Mouse (Mus musculus): ENCODE data around the gene Rps3a1.

The Rps3a1 gene

DNA sequence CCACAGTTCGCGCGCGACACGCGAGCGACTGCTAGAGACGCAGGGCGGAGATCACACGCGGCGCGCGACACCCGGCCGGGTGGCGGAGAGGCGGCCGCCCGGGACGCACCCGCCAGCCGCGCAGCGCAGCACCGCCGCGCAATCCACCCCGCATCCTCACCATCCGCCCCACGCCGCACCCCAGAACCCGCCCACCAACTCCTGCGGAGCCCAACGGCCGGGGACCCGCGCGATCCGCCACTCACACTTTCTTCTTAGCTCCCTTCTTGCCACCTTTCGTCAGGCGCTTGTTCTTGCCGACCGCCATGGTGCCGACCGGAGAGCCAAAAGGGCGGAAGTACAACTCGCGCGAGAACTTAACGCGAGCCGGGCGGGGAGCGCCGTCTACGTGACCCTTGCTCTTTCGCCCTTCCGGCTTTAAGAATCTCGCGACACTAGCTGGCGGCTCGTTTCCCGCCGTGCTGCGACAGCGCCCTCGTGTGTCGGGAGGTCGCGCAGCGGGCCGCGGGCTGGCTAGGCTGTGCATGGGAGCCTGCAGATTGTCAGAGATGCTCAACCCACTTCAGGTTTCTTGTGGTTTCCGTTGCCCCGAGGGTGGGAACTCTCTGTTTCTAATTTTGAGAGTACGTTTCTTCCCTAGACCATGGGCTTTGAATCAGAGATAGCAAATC, at the start of gene Rps3a1:
Rps3a1 (minus strand) TSS at position 440 of the 671 bp plus-strand sequence.
- peak; percentile 100 for DNase-seq (ENCODE audit: low spot score)

DNA sequence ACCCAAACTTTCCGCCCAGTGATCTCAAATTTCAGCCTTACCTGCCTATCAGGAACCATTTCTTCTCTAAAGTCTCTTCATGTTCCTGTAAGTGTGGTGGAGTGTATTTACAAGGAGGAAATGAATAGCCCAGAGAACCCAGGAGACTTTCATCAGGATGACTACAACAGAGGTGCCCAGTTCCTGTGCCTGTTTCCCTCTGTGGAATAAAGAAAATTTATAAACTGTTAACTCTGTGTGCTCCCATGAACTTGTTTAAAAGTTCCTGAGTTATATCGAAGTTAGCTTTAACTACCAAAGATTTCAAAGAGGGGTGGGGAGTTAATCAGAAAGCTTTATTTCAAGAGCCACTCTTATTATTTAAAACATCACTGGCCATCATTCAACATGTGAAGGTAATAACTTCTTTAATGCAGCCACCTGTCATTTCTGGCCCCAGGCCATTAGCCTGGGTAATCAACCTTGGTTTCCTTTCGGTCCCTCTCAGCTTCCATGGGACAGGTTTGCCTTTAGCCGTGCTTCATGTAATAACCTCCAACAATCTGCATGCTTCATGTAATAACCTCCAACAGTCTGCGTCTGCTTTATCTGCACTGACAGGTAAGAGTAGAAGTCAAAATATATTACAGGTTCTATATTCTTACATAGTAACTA, 45.4 kb upstream of the Rps3a1 start:
- DNase-seq (ENCODE audit: low spot score): no peak

DNA sequence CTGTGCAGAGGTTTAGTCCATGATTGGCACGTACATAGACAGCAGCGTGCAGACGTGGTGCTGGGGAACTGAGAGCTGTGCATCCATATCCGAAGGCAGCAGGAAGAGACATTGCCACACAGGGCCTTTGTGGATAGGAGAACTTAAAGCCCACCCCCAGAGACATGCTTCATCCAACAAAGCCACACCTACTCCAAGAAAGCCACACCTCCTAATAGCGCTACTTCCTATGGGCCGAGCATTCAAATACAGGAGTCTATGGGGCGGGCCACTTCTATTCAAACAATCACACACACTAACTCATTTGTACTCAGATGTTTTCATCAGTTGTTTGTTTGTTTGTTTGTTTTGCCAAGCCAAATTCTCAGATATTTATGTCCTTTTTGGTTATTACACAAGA, 42.0 kb upstream of the Rps3a1 start:
- DNase-seq (ENCODE audit: low spot score): no peak

DNA sequence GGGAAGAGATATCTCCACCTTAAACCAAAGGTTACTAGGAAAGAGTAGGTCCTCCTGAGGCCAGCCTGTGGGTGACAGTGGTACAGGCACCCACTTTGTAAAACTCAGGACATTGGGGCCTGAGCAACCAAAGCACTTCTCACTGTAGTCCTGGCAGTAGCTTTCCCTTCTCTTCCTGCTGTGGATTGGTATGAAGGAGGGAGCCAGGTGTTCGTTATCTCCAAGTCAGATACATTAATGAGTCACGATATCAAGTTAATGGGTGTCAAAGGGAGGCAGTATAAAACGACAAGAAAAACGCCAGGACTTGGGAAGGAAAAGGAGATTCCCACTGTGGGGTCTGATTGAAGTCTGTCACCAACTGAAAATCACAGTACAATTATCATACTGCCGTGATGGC, 38.6 kb upstream of the Rps3a1 start:
- no peak for DNase-seq (ENCODE audit: low spot score)

DNA sequence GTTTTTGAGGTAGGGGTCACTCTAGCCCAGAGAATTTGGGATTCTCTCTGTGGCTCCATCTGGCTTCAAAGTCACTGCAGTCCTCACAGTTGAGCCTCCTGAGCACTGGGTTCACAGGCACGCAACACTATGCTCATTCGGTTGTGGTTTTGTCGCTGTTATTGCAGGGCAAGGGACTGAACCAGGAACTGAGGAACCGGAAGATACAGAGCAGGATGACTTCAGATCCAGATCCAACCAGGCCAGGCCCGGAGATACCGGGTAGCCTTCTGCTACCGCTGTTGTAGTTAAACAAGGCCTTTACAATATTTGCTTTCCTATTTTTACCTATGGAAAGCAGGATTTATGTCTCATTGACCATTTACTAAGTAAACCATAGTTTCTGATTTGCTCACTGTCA, 37.2 kb upstream of the Rps3a1 start:
- no peak for DNase-seq (ENCODE audit: low spot score)

DNA sequence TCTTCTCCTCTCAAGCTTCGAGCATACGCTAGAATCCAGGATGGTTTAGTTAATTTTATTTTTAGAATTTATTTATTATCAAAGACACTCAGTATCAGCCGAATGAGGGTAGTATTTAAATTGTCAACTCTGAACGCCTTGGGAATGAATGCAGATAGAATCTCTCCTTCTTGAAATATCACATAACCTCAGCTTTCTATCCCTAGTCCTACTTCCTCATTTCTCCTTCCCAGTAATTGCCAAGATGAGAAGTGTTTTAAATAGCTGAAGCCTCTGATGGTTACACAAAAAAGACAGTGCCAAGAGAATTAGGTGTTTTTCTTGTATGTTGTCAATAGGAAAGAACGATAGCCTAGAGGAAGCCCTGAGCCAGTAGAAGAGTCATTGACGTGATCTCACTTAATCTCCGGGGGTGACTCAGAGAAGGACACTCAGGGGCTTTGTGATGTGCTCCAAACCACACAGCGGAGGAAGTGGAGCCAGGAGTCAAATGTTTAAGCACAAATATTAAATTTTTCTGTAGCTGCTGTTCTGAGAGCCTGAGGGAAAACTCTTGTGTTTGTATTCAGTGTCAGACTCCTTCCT, 26.4 kb upstream of the Rps3a1 start:
- DNase-seq (ENCODE audit: low spot score): no peak

DNA sequence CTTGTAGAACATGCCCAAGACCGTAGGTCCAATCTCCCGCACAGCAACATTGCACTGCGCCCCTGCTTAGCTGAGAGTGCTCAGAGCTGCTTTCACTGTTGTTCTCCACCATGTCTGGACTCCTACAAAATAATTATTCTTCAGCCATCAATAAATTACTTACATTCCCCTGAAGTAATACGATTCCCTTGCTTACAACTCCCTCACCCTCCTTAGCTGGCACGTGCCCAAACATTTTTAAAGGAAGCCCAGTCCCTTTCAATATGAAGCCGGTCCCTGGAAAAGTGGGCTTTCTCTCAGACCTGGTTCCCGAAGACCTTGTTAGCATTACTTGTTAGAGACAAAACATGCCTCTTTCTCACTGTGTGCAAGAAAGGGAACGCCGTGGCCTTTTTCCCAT, 7.0 kb upstream of the Rps3a1 start:
- DNase-seq (ENCODE audit: low spot score): no peak

DNA sequence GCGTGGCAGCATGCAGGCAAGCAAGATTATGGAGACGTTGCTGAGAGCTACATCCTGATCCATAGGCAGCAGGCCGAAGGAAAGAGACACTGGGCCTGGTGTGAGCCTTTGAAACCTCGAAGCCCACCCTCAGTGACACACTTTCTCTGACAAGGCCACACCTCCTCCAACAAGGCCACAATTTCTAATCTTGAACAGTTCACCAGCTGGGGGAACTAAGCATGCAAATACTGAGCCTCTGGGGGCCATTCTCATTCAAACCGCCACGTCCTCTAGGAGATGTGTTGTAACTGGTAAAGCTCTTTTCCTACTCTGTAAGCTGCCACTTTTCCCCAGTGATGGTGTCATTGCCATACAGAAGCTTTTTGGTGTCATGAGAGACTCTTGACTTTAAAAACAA, 6.6 kb upstream of the Rps3a1 start:
- no peak for DNase-seq (ENCODE audit: low spot score)

DNA sequence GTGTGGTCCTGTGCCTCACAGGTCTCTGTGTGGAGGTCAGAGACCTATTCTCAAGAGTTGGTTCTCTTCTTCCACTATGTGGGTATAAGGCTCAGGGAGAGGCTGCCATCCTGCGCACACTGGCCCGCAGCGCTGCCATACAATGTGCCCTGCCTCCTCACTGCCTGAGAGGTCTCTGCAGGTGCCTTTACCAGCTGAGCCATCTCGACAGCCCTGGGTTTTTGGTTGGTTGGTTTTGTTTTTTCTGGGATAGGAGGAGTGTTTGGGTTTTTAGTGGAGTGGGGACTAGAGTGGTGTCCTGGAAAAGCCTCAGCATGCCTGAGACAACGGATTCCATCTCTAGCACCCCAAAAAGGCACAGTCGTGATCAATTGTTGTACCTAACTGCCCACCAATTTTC, 841 bp upstream of the Rps3a1 start:
- no peak for DNase-seq (ENCODE audit: low spot score)

DNA sequence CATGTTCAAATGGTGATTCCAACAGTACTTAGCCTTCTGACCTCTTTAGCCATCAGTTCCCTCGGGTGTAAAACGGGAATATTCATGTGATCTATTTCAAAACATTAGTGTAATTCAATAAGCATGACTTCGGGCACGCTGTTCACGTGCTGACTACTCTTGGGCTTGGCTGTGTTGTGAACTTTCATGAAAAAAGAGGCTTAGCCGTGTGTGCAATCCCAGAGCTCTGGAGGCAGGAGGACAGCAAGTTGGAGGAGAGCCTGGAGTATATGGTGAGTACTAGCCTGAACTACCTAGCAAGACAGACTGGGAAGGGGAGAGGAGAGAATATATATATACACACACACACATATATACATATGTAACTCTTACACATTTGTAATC, 424 bp upstream of the Rps3a1 start:
- no peak for DNase-seq (ENCODE audit: low spot score)

DNA sequence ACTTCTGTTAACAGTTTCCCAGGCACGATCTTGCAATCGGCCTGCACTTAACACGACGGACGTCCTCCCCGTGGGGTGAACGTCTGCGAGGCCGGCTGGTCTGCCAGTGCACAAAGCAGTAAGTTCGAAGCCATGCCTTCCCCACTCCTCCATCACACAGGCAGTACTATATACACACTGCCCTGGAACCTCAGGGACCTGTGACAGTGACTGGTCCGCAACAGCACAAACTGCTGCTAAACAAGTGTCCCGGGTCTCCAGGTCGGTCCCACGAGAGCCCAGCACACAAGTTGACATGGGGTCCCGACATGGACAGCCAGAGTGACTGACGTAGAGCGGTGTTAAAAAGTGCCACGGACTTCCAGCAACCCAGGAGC, 628 bp downstream of the Rps3a1 start:
- no peak for DNase-seq (ENCODE audit: low spot score)

DNA sequence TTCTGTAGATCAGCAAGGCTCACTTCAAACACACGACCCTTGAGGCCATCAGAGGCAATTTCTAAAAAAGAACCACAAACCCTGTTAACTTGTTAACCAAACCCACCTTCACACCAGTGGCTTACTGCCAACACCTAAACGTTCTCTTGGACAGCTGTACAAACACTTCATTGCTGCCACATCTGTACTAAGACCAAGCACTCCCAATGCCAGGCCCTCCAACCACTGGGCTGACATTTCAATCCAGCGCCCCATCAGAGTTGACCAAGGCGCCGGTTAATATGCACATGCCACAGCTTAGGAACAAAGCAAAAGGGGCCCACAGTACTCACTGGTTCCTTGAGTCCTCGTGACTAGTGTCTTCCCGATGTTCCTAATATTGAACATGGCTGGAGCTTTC, 1.1 kb downstream of the Rps3a1 start:
- no peak for DNase-seq (ENCODE audit: low spot score)

DNA sequence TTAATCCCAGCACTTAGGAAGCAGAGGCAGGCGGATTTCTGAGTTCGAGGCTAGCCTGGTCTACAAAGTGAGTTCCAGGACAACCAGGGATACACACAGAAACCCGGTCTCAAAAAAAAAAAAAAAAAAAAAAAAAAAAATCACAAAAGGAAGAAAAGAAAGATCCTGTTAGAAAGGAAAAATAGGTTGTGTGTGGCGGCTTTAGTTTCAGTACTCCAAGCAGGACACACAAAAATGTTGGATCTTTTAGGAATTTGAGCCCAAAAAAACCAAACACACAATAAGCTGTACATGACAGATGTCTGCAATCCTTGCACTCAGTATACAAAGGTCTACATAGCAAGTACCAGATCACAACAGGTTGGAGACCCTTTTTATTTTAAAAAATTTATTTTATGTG, 2.8 kb downstream of the Rps3a1 start:
- no peak for DNase-seq (ENCODE audit: low spot score)

DNA sequence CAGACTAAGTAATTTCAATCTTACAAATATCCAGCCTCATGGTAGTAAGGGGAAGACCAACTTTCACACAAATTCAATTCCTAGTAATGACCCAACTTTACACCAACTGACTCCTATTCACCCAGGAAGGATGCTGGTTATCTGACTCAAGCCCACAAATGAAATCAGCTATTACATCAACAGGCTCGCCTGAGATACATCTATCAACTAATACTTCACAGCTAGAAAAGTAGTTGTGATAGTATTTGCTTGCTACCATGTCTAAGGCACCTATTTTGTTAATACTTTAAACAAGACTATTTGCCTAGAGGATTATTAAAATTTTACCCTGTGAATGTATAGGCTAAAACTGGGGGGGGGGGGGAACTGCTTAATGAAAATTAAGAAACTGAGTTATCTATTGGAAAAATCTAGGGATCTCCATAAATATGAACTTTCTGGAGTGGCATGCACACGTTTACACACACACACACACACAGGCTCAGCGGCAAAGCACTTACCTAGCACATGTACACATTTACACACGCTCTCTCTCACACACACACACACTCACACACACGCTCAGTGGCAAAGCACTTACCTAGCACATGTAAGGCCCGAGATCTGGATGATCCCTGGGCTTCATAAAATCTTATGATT, 5.4 kb downstream of the Rps3a1 start:
- no peak for DNase-seq (ENCODE audit: low spot score)

DNA sequence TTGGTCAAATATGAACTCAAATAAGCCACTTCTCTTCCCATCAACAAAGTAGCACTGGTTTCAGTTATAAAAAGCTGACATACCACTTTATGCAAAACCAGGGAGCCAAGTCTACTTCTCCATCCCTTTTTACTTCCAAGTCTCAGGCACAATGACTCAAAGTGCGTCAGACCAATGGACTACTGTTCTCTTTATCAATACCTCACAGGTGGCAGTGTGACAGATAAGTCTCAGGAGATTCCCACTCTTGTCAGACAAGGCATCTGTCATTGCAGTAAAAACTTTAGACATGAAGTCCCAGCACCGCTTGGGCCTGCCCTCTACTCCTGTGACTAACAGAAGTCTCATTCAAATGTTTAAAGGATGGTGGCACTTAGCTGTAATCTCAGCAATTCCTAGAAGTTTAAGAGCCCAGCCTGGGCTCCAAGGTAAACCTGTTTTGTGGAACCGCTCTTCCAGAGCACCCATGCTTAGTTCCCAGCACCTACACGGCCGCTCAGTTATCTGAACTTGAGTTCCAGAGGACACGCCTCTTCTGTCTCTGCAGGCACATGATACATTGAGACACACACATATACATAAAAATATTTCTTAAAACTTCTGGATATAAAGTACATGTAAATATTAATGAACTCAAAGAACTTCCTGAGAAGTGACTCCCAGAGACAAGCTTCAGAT, 6.5 kb downstream of the Rps3a1 start:
- DNase-seq (ENCODE audit: low spot score): no peak

DNA sequence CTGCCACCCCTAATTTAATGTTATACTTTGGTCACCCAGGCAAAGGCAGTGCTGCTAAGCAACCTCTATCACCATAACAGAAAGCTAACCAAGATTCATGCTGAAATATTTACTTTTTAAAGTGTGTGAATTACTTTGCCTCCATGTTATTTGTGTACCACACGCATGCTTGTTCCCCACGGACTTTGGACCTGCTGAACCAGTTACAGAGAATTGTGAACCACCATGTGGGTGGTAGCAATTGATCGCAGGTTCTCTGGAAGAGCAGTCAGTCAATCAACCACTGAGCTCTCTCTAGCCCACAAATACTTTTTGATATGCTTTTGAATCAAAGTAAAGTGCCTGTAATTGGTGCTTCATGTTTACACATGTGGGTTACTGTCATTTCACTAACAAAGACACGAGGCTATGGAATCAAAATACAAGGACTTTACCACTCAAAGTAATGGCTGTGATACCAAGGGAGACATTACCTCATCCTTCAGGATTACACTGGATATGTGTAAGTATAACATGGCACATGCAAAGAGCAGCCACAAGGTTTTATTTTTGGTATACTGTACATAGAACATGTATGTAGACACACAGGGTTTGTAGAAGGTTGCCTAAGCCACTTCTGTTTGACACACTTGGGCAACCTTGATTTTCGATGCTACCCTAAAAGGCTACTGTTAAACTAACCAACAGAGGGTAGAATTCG, 7.4 kb downstream of the Rps3a1 start:
- no peak for DNase-seq (ENCODE audit: low spot score)

DNA sequence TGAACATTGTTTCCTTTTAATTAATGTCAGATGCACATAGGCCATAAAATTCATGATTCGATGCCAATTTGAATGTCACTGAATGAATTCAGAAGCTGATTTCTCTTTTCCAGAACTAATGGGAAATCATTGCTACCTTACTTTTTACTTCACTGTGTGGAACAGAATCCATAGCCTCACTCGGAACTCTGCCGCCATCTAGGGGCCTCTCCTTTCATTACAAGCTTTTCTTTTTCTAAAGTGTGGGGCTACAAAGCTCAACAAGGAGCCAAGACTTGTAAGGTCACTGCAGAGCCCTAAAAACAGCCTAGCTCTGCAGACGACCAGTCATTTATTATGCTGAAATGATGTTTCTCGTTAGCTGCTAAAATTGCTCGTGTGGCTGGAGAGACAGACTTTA, 12.7 kb downstream of the Rps3a1 start:
- peak; percentile 37 for DNase-seq (ENCODE audit: low spot score)

DNA sequence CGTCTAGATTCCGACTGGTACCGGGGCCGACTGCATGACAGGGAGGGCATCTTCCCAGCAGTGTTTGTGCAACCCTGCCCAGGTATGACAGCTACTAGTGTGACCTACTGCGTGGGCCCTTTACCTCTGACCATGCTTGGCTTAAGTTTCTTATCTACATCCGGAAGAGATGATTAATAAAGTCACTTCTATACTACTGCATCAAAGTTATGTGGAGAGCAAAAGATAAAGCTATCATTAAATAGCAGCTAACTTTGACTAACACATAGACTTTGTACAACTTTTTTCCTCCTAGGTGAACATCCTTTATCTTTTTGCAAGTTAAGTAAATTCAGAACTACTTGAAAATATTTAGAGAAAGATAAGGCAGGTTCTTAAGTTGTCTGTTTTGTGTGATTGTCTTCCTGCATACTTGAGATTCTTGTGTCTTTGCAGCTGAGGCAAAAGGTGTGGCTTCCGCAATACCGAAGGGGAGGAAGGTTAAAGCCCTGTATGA, 19.2 kb downstream of the Rps3a1 start:
- no peak for DNase-seq (ENCODE audit: low spot score)

DNA sequence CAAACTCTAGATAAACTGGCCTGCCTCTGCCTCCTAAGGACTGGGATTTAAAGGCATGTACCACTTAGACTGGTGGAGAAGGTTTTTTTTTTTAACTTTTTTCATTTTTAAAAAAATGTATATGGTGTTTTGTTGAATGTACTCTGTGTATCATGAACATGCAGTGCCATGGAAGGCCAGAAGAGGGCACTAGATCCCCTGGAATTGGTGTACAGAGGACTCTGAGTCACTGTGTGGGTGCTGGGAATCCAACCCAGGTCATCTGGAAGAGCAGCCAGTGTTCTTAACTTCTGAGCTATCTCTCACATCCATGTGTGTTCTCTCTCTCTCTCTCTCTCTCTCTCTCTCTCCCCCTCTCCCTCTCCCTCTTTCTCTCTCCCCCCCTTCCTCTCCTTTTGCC, 20.3 kb downstream of the Rps3a1 start:
- DNase-seq (ENCODE audit: low spot score): no peak

DNA sequence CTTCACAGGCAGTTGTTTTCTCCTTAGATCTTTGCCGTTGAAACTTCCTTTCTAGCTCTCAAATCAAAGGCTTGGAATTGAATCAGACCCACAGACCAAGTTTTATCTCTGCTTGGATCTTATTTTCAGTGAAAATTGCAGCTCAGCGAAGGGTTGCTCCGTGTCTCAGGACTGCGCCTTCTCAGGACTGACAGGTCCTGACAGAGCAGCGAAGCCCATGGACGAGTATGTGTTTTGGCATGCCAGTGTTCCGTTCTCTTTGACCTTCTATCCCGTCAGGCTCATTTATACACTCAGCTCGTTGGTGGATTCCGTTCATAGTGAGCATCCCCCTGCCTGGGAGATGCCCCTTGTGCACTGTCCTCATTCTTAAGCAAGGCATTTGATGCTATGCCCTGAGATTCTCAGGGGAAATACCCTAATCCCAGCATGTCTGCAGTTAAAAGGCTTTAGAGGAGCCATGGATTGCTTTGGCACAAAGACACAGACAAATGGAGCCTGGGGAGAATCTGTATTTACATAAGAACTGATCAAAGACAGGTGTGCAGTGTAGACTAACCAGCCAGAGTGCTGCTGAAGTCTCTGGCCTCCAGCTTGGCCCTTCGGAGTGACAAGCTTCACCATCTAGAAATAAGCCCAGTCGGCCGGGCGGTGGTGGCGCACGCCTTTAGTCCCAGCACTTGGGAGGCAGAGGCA, 23.1 kb downstream of the Rps3a1 start:
- no peak for DNase-seq (ENCODE audit: low spot score)

DNA sequence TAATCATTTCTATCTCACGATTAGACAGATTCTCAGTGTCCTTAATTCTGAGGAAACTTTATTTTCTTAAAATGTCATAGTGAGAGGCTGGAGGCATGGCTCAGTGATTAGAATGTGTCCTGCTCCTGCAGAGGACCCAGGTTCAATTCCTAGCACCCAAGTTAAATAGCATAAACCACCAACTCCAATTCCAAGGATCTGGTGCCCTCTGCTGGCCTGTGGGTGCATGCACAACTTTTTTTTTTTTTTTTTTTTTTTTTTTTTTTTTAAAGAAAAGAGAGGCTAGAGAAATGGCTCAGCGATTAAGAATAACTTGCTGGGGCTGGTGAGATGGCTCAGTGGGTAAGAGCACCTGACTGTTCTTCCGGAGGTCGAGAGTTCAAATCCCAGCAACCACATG, 25.6 kb downstream of the Rps3a1 start:
- no peak for DNase-seq (ENCODE audit: low spot score)
